Comparison of ENCODE assay signal across 26 mouse cellular contexts in the genomic region with DNA sequence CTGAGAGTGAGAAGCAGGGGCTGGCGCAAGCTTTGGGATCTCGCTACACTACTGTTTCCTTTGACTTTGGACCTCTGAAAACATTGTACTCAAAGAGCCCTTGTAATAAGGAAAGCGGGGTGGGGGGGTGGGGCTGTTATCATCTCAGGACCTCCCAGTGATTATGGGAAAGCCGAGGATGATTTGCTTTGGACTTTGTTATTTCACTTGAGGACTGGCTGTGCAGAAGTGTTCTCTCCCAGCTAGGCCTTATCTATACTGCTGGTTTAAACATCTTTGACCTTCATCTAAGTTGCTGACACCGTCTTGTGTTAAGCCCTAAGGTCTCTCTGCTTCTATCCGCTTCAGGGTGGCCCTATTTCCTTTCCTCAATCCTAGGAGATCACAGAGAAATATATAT.
"Had no signal": no experiment of that assay in that cellular context is flagged by ENCODE, and none has a peak within 500 bp of the region (broad histone marks: within the 10 kb centered on the region; RNA-seq: fewer than 3 reads in every experiment).

No protein-coding gene starts in this region.

- H3K9me3 ChIP-seq: heart, embryonic 10.5 days; heart, embryonic 12.5 days; hindbrain, embryonic 10.5 days; hindbrain, embryonic 12.5 days; hindbrain, embryonic 15.5 days; limb, embryonic 10.5 days; limb, embryonic 12.5 days had no signal

- H3K4me3 ChIP-seq: gastrocnemius, adult 2 months; heart, adult 2 months; heart, embryonic 10.5 days; heart, embryonic 12.5 days; hindbrain, embryonic 10.5 days; hindbrain, embryonic 12.5 days; hindbrain, embryonic 15.5 days; layer of hippocampus, adult 2 months; left cerebral cortex, adult 2 months; limb, embryonic 10.5 days; limb, embryonic 12.5 days had no signal

- H3K27me3 ChIP-seq: heart, embryonic 12.5 days; hindbrain, embryonic 12.5 days; hindbrain, embryonic 15.5 days; limb, embryonic 12.5 days had no signal

- ATAC-seq: forebrain, embryonic 16.5 days; hindbrain, postnatal 0 days had no signal

- H3K4me2 ChIP-seq: heart, embryonic 12.5 days; hindbrain, embryonic 12.5 days; hindbrain, embryonic 15.5 days; limb, embryonic 12.5 days; liver, embryonic 11.5 days had no signal

- DNase-seq: gastrocnemius, adult 2 months; gastrocnemius, postnatal 10 days; gastrocnemius, postnatal 25 days; heart, adult 11 months; heart, adult 2 months; heart, postnatal 10 days; heart, postnatal 4 days; kidney, adult 11 months; kidney, adult 2 months; kidney, adult 9 months; kidney, postnatal 10 days; kidney, postnatal 25 days; kidney, postnatal 4 days; liver had no signal

- H3K36me3 ChIP-seq: heart, embryonic 10.5 days; heart, embryonic 12.5 days; hindbrain, embryonic 10.5 days; hindbrain, embryonic 12.5 days; hindbrain, embryonic 15.5 days; limb, embryonic 10.5 days; limb, embryonic 12.5 days had no signal

- H3K27ac ChIP-seq: gastrocnemius, adult 2 months; heart, adult 2 months; heart, embryonic 10.5 days; hindbrain, embryonic 10.5 days; hindbrain, embryonic 12.5 days; hindbrain, embryonic 15.5 days; hindbrain, postnatal 0 days; layer of hippocampus, adult 2 months; left cerebral cortex, adult 2 months; limb, embryonic 10.5 days; limb, embryonic 12.5 days had no signal

- H3K9ac ChIP-seq: heart, embryonic 12.5 days; hindbrain, embryonic 12.5 days; hindbrain, embryonic 15.5 days; limb, embryonic 12.5 days had no signal
